8 mouse cellular contexts compared by ENCODE assay signal in the genomic region with DNA sequence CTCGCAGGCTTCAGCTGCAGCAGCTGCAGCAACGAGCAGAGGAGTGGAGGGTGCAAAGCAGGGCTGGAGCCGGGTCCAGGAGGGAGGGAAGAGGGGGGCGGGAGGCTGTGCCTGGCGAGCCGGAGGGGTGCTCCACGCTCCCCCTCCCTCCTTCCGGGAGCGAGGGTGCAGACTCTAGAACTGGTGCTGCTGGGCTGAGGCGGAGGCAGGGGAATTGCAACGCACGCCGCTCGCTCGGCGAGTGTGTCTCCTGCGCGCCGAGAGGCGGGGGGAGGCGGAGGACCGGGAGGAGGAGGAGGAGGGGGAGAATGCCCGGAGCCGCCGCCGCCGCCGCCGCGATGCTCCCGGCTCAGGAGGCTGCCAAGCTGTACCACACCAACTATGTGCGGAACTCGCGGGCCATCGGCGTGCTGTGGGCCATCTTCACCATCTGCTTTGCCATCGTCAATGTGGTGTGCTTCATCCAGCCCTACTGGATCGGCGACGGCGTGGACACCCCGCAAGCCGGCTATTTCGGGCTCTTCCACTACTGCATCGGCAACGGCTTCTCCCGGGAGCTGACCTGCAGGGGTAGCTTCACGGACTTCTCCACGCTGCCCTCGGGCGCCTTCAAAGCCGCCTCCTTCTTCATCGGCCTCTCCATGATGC. TPM values are rescaled to one million over a fixed set of nuclear protein-coding genes. Genes with fewer than 3 reads are reported as not detected.
DNase-seq lines count a peak whose midpoint lies in the region.

A gene (plus strand): TSS at position 175 of the 648 bp plus-strand sequence.

- WGBS in embryonic facial prominence, embryonic 10.5 days: under 1% methylated on average over 53 of the region's 53 CpGs

- peak within 1 kb of the TSS; percentile 72 for H3K27ac ChIP-seq in embryonic facial prominence, embryonic 10.5 days (replicated peaks)

- no peaks in the 10 kb centered on the region for H3K36me3 ChIP-seq in embryonic facial prominence, embryonic 10.5 days (replicated peaks)

- H3K9me3 ChIP-seq in embryonic facial prominence, embryonic 10.5 days: no peaks in the 10 kb centered on the region

- peaks cover 54% of the 10 kb centered on the region for H3K27me3 ChIP-seq in embryonic facial prominence, embryonic 10.5 days (replicated peaks; ENCODE audit: low read depth, poor library complexity, severe bottlenecking)

- peaks cover 21% of the 10 kb centered on the region for H3K4me1 ChIP-seq in embryonic facial prominence, embryonic 10.5 days

- DNase-seq in heart, adult 11 months: peak; percentile 73
- DNase-seq in heart, postnatal 25 days (ENCODE audit: low spot score): no peak
- DNase-seq in adrenal gland, adult 8-10 months: peak; percentile 5
- peak; percentile 70 for DNase-seq in embryonic facial prominence, embryonic 10.5 days (ENCODE audit: low spot score)
- peak; percentile 3 to 5 for DNase-seq in heart, postnatal 14 days
- DNase-seq in left cerebral cortex, postnatal 14 days (ENCODE audit: low spot score in 2 of 2): peak; percentile 19 to 54
- DNase-seq in neural tube, embryonic 10.5 days (ENCODE audit: extremely low spot score, low spot score): peak; percentile 66
- DNase-seq in adipocyte (ENCODE audit: low spot score): no peak

- peak within 1 kb of the TSS; percentile 73 for H3K4me3 ChIP-seq in embryonic facial prominence, embryonic 10.5 days

- intact Hi-C loops in heart, postnatal 25 days (cut with DNase I): no loop called here
- intact Hi-C loops in heart, postnatal 14 days (cut with DNase I): no loop called here
- intact Hi-C loops in left cerebral cortex, postnatal 14 days (cut with DNase I): no loop called here

RNA-seq across cellular contexts. Expression of the gene that starts here (rescaled TPM):
- total RNA-seq in heart, postnatal 25 days (2021): not detected
- 1 to 10 TPM; 1.7 to 3.7 (median 2.0) TPM for total RNA-seq in adrenal gland, adult 8-10 months (2022)
- polyA plus RNA-seq in embryonic facial prominence, embryonic 10.5 days (2016; fragmentation: Nextera tagmentation; extraction: Ambion mirVana): 0.16 and 0.46 TPM in 2 replicates
- not detected for total RNA-seq in heart, postnatal 14 days (2021)
- 10 to 100 TPM; 20.3 to 24.5 TPM for total RNA-seq in left cerebral cortex, postnatal 14 days (2021)

Comparison
In these comparisons a context has a peak if more than half of its experiments do, and no peak if none do; other contexts are left out.
1. RNA of the gene that starts here (total RNA-seq): 20.3 to 24.5 TPM in left cerebral cortex, postnatal 14 days; 1.7 to 3.7 TPM in adrenal gland, adult 8-10 months, not detected in heart, postnatal 14 days and not detected in heart, postnatal 25 days; every median in the first group is over 4 times any median in the second.
2. DNase-seq: peak in heart, adult 11 months (single experiment), adrenal gland, adult 8-10 months (single experiment), left cerebral cortex, postnatal 14 days (2 of 2) and neural tube, embryonic 10.5 days (single experiment); none in heart, postnatal 25 days (single experiment) and adipocyte (single experiment).
3. Peak in DNase-seq, H3K4me3 ChIP-seq and H3K27ac ChIP-seq in embryonic facial prominence, embryonic 10.5 days; RNA of the gene not detected or under 1 TPM.
4. Peak in DNase-seq in heart, postnatal 14 days; RNA of the gene not detected or under 1 TPM.